In genomic region chr9:123940168-123940567, GRCm38 (mm10) we compare ENCODE assay signal across 19 mouse cellular contexts. TPM values are rescaled to one million over a fixed set of nuclear protein-coding genes. Genes with fewer than 3 reads are reported as not detected.
"Had no signal": no experiment of that assay in that cellular context is flagged by ENCODE, and none has a peak within 500 bp of the region (broad histone marks: within the 10 kb centered on the region; RNA-seq: fewer than 3 reads in every experiment).

No protein-coding gene starts in this region.

- H3K4me1 ChIP-seq: kidney, embryonic 15.5 days; limb, embryonic 10.5 days; liver, embryonic 13.5 days; midbrain, embryonic 13.5 days; neural tube, embryonic 15.5 days had no signal

- DNase-seq: kidney, adult 18-20 months; kidney, postnatal 14 days; liver, embryonic 13.5 days; lung, adult 18-20 months; thymus, postnatal 4 days had no signal

- H3K27ac ChIP-seq: kidney, embryonic 15.5 days; limb, embryonic 10.5 days; liver, embryonic 13.5 days; midbrain, embryonic 13.5 days; neural tube, embryonic 15.5 days; stomach, postnatal 0 days had no signal

- H3K4me3 ChIP-seq: kidney, embryonic 15.5 days; limb, embryonic 10.5 days; liver, embryonic 13.5 days; midbrain, embryonic 13.5 days; neural tube, embryonic 15.5 days had no signal

- H3K27me3 ChIP-seq: kidney, embryonic 15.5 days; liver, embryonic 13.5 days; midbrain, embryonic 13.5 days; neural tube, embryonic 15.5 days had no signal

- H3K36me3 ChIP-seq: kidney, embryonic 15.5 days; limb, embryonic 10.5 days; liver, embryonic 13.5 days; midbrain, embryonic 13.5 days; neural tube, embryonic 15.5 days had no signal

- ATAC-seq: midbrain, embryonic 13.5 days had no signal

RNA-seq across cellular contexts. Expression of gene Ccr1, which starts 28.3 kb away (rescaled TPM):
- total RNA-seq: left cerebral cortex, adult 18-20 months had no signal

RNA-seq across cellular contexts. Expression of gene Ccr1l1, which starts 38.0 kb away (rescaled TPM):
- total RNA-seq: layer of hippocampus, adult 8-10 months; layer of hippocampus, postnatal 14 days; left cerebral cortex, adult 18-20 months; left cerebral cortex, postnatal 14 days; megakaryocyte progenitor cell, adult 5-6 weeks; midbrain, postnatal 0 days had no signal
- polyA plus RNA-seq: kidney, embryonic 15.5 days; large intestine, adult 2 months; limb, embryonic 10.5 days; liver, embryonic 13.5 days; lung, embryonic 16.5 days; midbrain, embryonic 13.5 days; midbrain, postnatal 0 days; neural tube, embryonic 11.5 days; neural tube, embryonic 15.5 days; stomach, postnatal 0 days had no signal
